Mouse (Mus musculus) limb, embryonic 11.5 days (tissue): Measurements from ENCODE around the gene Rbl1. TPM values are rescaled to one million over a fixed set of nuclear protein-coding genes. Genes with fewer than 3 reads are reported as not detected.

Source experiments
- ATAC-seq: fragments of 200-750 bp; cut with Nextera tagmentation; 2 replicates; pipeline ENCODE4 v1.8.0; 2017; ENCODE audit warnings: low read depth; ENCODE audit not compliant: insufficient number of reproducible peaks, low FRiP score, low TSS enrichment
- DNase-seq: peaks from one replicate; pipeline ENCODE4 v3.0.0-alpha.2; 2015; ENCODE audit warnings: low spot score
- H3K27ac ChIP-seq: fragments of 300-500 bp; sonication (generic); replicated peaks from 2 replicates; pipeline ENCODE4 v1.5.1; 2014; ENCODE audit warnings: low read depth, mild to moderate bottlenecking, low read length
- H3K27me3 ChIP-seq: fragments of 300-500 bp; sonication (generic); 2 replicates; pipeline ENCODE4 v1.6.1; 2014; ENCODE audit warnings: mild to moderate bottlenecking, low read length, mixed read lengths; ENCODE audit not compliant: control insufficient read depth, insufficient read depth
- H3K36me3 ChIP-seq: fragments of 300-500 bp; sonication (generic); 2 replicates; pipeline ENCODE4 v1.6.1; 2014; ENCODE audit warnings: mild to moderate bottlenecking, low read length, moderate library complexity, mixed read lengths; ENCODE audit not compliant: control insufficient read depth, insufficient read depth
- H3K4me1 ChIP-seq: fragments of 300-500 bp; sonication (generic); 2 replicates; pipeline ENCODE4 v1.6.1; 2014; ENCODE audit warnings: low read length, mixed read lengths; ENCODE audit not compliant: control insufficient read depth, insufficient read depth
- H3K4me2 ChIP-seq: fragments of 300-500 bp; sonication (generic); 2 replicates; pipeline ENCODE4 v1.6.1; 2014; ENCODE audit warnings: low read depth, mild to moderate bottlenecking, moderate library complexity; ENCODE audit not compliant: severe bottlenecking
- H3K4me3 ChIP-seq: fragments of 300-500 bp; sonication (generic); 2 replicates; pipeline ENCODE4 v1.5.1; 2014; ENCODE audit warnings: low read depth, low read length
- H3K9ac ChIP-seq: fragments of 300-500 bp; sonication (generic); 2 replicates; pipeline ENCODE4 v1.6.1; 2014; ENCODE audit warnings: mild to moderate bottlenecking, low read length
- H3K9me3 ChIP-seq: fragments of 300-500 bp; sonication (generic); 2 replicates; pipeline ENCODE4 v1.6.1; 2016; ENCODE audit warnings: low read length; ENCODE audit not compliant: control insufficient read depth
- WGBS: fragments of 180-500 bp; shearing (Covaris S2); extraction: QIAGEN DNeasy Blood & Tissue Kit; methylation state at CpG from one replicate; pipeline ENCODE4 v1.1.7; 2014; 5-methylcytosine and 5-hydroxymethylcytosine counted together
- polyA plus RNA-seq: library from polyadenylated mRNA; unstranded; fragments of >200 nt; fragmentation: Nextera tagmentation; extraction: Ambion mirVana; gene quantifications from 2 replicates; pipeline ENCODE4 v1.2.1, GENCODE M21; 2014

Rbl1 gene
- polyA plus RNA-seq, 1 experiment from 2014 or later, result 30.8 TPM

DNA sequence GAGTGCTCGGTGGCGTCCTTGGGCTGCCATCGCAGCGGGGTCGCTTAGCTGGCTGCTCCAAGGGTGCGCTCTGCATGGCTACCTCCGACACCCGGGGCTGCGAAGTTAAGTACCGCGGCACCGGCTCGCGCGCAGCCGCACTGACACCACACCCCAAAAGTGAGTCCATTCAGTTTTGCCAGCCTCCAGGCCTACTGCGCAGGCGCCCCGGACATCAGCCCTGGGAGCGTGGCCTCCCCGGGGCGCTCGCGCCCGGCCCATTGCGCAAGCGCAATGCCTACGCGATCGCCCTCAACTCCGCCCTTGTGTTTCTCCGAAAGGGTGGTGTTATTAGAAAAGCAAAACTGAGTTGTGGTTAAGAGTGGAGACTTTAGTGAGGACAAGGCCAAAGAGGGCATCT lies 69.3 kb downstream of the Rbl1 start, which contains the start of gene Samhd1:
Samhd1 (minus strand) TSS at position 252 of the 400 bp plus-strand sequence.
- Histone ChIP-seq H3K4me2 (peak within 1 kb of the TSS; percentile 57), H3K27me3 (no peaks in the 10 kb centered on the region), H3K27ac (no peak within 1 kb of the TSS), H3K9me3 (no peaks in the 10 kb centered on the region), H3K4me1 (no peaks in the 10 kb centered on the region), H3K4me3 (peak within 1 kb of the TSS; percentile 50), H3K36me3 (no peaks in the 10 kb centered on the region), H3K9ac (peak within 1 kb of the TSS; percentile 45)
- WGBS, result under 1% methylated on average over 32 of the region's 32 CpGs
- DNase-seq (peak; percentile 92), ATAC-seq (peak; percentile 77)

DNA sequence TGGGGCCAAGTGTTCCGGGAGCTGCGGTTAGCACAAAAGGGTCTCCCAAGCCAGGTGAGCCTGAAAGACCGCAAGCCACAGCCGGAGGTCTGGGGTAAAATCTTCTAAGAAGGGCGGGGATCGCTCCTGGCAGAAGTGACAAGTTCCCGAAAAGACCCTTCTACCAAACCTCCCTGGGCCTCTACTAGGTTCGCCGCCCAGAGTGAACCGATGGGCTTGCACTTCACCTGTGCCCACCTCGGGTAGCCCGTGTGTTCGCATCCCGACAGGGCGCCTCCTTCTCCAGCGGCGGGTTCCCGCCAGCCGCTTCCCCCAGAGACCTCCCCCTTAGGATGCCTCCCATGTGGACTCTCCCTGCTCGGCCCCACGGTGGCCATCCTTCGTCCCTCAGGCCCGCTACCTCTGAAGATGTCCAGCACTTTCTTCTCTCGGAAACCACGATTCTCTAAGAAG lies 69.8 kb downstream of the Rbl1 start:
- no peak overlapping the region for H3K27ac ChIP-seq
- DNase-seq (no peak), ATAC-seq (peak; percentile 70; the same call in 1 of the 2 replicates)
- H3K4me2 ChIP-seq, result peak overlapping the region; percentile 57
- no peaks in the 10 kb centered on the region for H3K36me3 ChIP-seq
- H3K27me3 ChIP-seq, result no peaks in the 10 kb centered on the region
- peak overlapping the region; percentile 50 for H3K4me3 ChIP-seq
- under 1% methylated on average over 25 of the region's 25 CpGs for WGBS
- no peaks in the 10 kb centered on the region for H3K4me1 ChIP-seq
- H3K9me3 ChIP-seq, result no peaks in the 10 kb centered on the region
- H3K9ac ChIP-seq, result peak overlapping the region; percentile 45

DNA sequence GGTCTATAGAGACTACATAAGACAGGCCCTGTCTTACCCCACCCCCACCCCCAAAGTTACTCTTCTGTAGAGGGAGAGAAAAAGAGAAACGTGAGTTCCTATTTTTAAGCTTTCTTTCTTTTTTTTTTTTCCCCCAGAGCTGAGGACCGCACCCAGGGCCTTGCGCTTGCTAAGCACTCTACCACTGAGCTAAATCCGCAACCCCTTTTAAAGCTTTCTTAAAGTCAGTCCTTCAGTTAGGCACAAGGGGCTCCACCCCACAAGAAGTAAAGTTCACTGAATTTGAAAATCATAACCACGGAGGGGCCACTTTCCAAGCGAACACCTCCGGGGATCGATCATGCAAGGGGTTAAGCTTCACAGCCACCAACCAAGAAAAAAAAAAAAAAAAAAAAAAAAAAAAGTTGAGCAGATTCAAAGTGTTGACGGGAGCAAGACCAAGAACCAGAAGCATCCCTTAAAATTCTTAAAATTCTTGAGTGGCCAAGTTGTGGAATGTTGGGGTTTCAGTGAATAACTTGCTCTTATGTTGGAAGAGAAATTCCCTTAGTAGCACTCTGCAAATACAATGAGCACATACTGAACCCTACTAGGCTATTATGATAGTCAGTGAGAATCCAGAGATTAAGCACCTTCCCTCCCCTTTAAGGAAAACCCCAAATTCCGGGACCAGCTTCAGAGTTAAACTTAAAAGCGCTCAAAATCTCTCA lies 70.4 kb downstream of the Rbl1 start:
- DNase-seq, result peak; percentile 25
- H3K9ac ChIP-seq, result peak overlapping the region; percentile 45
- WGBS, result 24% methylated on average over 11 of the region's 11 CpGs
- H3K27ac ChIP-seq, result no peak overlapping the region
- no peaks in the 10 kb centered on the region for H3K9me3 ChIP-seq
- no peak for ATAC-seq
- H3K27me3 ChIP-seq, result no peaks in the 10 kb centered on the region
- H3K4me3 ChIP-seq, result peak overlapping the region; percentile 50
- H3K4me2 ChIP-seq, result peak overlapping the region; percentile 57
- no peaks in the 10 kb centered on the region for H3K4me1 ChIP-seq
- H3K36me3 ChIP-seq, result no peaks in the 10 kb centered on the region

- Histone ChIP-seq H3K4me3 (no peak overlapping the region), H3K27ac (no peak overlapping the region), H3K9ac (no peak overlapping the region), H3K4me2 (no peak overlapping the region), H3K9me3 (no peaks in the 10 kb centered on the region), H3K4me1 (no peaks in the 10 kb centered on the region), H3K27me3 (no peaks in the 10 kb centered on the region), H3K36me3 (no peaks in the 10 kb centered on the region)
- WGBS, result 86% methylated on average over 3 of the region's 3 CpGs
- DNase-seq (no peak), ATAC-seq (no peak)
These were observed 71.4 kb downstream of the Rbl1 start for GRCm38 (mm10) chr2:157132686-157133540.

DNA sequence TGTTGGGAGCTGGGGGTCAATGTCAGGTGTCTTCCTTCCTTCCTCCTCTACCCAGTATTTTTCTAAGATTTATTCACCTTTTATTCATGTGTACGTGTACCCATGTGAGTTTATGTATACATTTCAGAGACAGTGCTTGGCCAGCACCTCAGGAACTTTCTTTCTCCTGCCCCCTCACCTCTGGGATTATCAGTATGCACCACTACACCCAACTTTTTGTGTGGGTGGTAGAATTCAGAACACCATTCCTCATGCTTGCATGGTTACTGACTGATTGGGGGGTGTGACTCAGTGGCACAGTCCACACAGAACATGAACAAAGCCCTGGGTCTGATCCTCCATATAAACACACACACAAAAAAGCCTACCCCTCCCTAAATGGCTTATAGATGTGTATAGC lies 72.2 kb downstream of the Rbl1 start:
- H3K4me2 ChIP-seq, result no peak overlapping the region
- WGBS, result 84% methylated on average over 1 of the region's 1 CpGs
- no peak overlapping the region for H3K4me3 ChIP-seq
- no peaks in the 10 kb centered on the region for H3K4me1 ChIP-seq
- H3K9ac ChIP-seq, result no peak overlapping the region
- no peaks in the 10 kb centered on the region for H3K27me3 ChIP-seq
- ATAC-seq (no peak), DNase-seq (no peak)
- no peaks in the 10 kb centered on the region for H3K36me3 ChIP-seq
- H3K27ac ChIP-seq, result no peak overlapping the region
- no peaks in the 10 kb centered on the region for H3K9me3 ChIP-seq

- 88% methylated on average over 8 of the region's 8 CpGs for WGBS
These were observed 73.4 kb downstream of the Rbl1 start for GRCm38 (mm10) chr2:157130813-157131514.

DNA sequence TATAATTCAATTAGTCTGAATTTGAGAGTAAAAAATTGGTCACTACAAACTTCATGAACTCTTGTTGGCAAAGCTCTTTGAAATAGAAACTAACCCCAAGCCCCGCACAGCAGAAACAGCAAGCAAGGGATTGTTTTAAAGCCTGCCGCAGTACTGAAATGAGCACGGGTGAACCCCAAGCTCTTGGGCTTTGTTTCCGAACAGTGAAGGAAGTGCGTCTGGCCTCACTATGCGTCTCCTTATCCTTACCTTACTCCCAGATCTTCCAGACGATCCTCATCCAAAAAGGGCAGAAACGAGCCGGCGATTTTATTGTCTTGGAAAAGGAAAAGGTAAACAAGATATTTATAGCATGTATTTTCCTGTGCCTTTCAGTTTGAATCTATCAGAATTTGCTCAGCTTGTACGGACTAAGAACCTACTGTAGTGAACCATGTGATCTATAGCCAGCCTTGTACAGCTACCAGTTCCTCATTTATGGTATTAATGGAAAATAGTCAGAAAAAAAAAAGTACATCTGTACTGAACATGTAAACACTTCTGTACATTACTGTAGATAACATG lies 74.7 kb downstream of the Rbl1 start:
- H3K9me3 ChIP-seq, result no peaks in the 10 kb centered on the region
- DNase-seq (no peak), ATAC-seq (no peak)
- H3K36me3 ChIP-seq, result peaks cover 2% of the 10 kb centered on the region; the same call in 1 of the 2 replicates
- H3K9ac ChIP-seq, result no peak overlapping the region
- WGBS, result 85% methylated on average over 11 of the region's 11 CpGs
- no peak overlapping the region for H3K27ac ChIP-seq
- no peaks in the 10 kb centered on the region for H3K4me1 ChIP-seq
- H3K4me3 ChIP-seq, result no peak overlapping the region
- H3K27me3 ChIP-seq, result no peaks in the 10 kb centered on the region
- H3K4me2 ChIP-seq, result no peak overlapping the region

More at GRCm38 (mm10) chr2:157130813-157131514, 73.4 kb downstream of the Rbl1 start:
- no peak overlapping the region for H3K4me3 ChIP-seq
- H3K4me2 ChIP-seq, result no peak overlapping the region
- DNase-seq, result no peak
- H3K4me1 ChIP-seq, result no peaks in the 10 kb centered on the region
- no peak overlapping the region for H3K9ac ChIP-seq
- no peaks in the 10 kb centered on the region for H3K9me3 ChIP-seq
- ATAC-seq, result no peak
- no peaks in the 10 kb centered on the region for H3K27me3 ChIP-seq
- no peak overlapping the region for H3K27ac ChIP-seq
- H3K36me3 ChIP-seq, result no peaks in the 10 kb centered on the region

DNA sequence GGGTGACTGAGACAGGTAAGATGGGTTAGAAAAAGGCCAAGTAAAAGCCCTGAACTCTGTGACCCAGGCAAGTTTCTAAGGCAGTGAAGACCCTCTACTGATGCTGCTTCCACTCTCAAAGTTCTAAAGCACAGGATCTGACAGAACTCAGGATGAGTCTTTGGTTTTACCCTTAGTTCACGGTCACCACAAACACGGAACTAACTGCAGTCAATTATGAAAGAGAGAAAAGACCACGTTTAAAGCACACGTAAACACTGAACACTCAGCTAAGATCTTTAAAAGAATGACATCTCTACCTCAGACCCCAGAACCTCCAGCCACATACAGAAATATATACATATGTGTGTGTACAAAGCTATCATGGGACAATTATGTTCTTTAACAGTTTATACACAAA lies 75.2 kb downstream of the Rbl1 start:
- Histone ChIP-seq H3K9me3 (no peaks in the 10 kb centered on the region), H3K27ac (no peak overlapping the region), H3K27me3 (no peaks in the 10 kb centered on the region), H3K9ac (no peak overlapping the region), H3K4me3 (no peak overlapping the region), H3K36me3 (peaks cover 2% of the 10 kb centered on the region; the same call in 1 of the 2 replicates), H3K4me1 (no peaks in the 10 kb centered on the region), H3K4me2 (no peak overlapping the region)
- WGBS, result 94% methylated on average over 4 of the region's 4 CpGs
- ATAC-seq (no peak), DNase-seq (no peak)
